Mouse (Mus musculus): ENCODE data around the gene Cldn3. TPM values are rescaled to one million over a fixed set of nuclear protein-coding genes. Genes with fewer than 3 reads are reported as not detected.

Cldn3 gene
- not detected for polyA plus RNA-seq (2014; fragmentation: Illumina TruSeq; extraction: RNeasy Lipid Tissue Mini Kit (QIAGEN cat#74804); ENCODE audit: low read depth, low replicate concordance)

GRCm38 (mm10) chr5:134985633-134986297, at the start of gene Cldn3:
TSS of gene Cldn3 (plus strand) at chr5:134986214.

DNA sequence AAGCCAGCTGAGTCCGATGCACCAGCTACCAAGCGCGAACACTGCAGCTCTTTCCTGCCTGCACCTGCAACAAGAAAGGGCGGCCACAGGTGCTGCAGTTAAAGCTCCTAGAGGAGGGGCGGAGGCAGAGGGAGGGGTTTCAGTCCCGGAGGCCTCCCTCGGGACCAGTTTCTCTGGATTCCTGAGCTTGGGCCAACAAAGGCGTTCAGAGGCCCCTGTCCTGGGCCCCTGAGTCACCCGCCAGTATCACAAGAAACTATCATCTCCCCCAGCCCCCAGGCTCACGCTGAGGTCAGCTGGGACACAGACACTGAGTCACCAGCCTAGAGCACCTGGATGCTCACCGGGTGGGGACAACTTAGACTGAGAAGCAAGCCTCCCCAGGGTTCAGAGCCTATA, 39.2 kb upstream of the Cldn3 start, which contains the start of gene Cldn4:
Cldn4 (minus strand) TSS at position 78 of the 399 bp plus-strand sequence.

DNA sequence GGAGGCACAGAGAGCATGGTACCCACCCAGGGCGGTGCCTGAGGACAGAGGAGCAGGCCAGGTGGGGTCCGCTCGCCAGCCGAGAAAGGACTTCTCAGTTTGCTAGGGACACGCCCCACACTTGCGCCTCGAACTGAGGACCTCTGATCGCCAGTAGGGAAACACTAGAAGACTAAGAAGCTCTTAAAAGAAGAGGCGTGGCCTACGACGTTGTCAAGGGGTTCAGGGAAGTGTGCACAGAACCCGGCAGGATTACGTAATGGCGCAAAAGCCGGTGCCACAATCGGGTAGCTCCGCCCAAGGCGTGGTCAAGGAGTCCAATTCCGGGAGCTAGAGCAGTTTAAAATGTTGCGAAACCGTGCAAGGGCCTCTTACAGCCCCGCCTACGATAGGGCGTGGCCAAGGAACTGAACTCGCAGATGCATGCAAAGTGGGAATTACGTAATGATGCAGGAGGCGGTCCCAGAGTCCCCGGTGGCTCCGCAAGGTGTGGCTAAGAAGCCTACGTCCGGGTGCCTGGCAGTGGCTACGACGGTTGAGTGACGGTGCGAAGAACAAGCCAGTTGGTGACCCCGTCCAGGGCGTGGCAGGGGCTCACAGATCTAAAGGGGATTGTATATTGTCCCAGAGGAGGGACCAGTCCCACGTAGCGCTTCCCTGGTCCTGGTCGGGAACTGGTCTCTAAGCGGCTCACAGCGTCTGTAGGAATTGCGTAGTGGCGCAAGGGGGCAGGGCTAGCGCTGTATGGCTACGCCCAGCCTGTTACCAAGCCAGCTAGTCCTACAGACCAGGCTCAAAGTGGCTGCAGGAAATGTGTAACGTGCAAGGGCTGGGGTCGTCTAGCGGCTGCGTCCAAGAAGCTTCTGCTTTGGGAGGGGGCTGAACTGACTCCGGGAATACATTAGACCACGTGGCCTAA, 22.9 kb downstream of the Cldn3 start, which contains the start of gene Abhd11:
Abhd11 (plus strand) TSS at position 482 of the 919 bp plus-strand sequence.

GRCm38 (mm10) chr5:135023344-135024173, 37.5 kb downstream of the Cldn3 start, which contains the start of gene Stx1a:
TSS of gene Stx1a (plus strand) at chr5:135023482.

Other genes starting within 250 kb of the Cldn3 start
- gene Eln, start 238.9 kb upstream of the Cldn3 start, polyA plus RNA-seq (2014; fragmentation: Illumina TruSeq; extraction: RNeasy Lipid Tissue Mini Kit (QIAGEN cat#74804); ENCODE audit: low read depth, low replicate concordance): 2.5 TPM
- gene Tmem270, start 79.5 kb upstream of the Cldn3 start, polyA plus RNA-seq (2014; fragmentation: Illumina TruSeq; extraction: RNeasy Lipid Tissue Mini Kit (QIAGEN cat#74804); ENCODE audit: low read depth, low replicate concordance): not detected
- not detected for gene Cldn13, start 70.7 kb upstream of the Cldn3 start, polyA plus RNA-seq (2014; fragmentation: Illumina TruSeq; extraction: RNeasy Lipid Tissue Mini Kit (QIAGEN cat#74804); ENCODE audit: low read depth, low replicate concordance)
- gene Mettl27, start 53.8 kb upstream of the Cldn3 start, polyA plus RNA-seq (2014; fragmentation: Illumina TruSeq; extraction: RNeasy Lipid Tissue Mini Kit (QIAGEN cat#74804); ENCODE audit: low read depth, low replicate concordance): 18.1 TPM
- gene Cldn4, start 39.3 kb upstream of the Cldn3 start, polyA plus RNA-seq (2014; fragmentation: Illumina TruSeq; extraction: RNeasy Lipid Tissue Mini Kit (QIAGEN cat#74804); ENCODE audit: low read depth, low replicate concordance): not detected
- 6.6 TPM for gene Abhd11, start 22.9 kb downstream of the Cldn3 start, polyA plus RNA-seq (2014; fragmentation: Illumina TruSeq; extraction: RNeasy Lipid Tissue Mini Kit (QIAGEN cat#74804); ENCODE audit: low read depth, low replicate concordance)
- 0.29 TPM for gene Stx1a, start 37.3 kb downstream of the Cldn3 start, polyA plus RNA-seq (2014; fragmentation: Illumina TruSeq; extraction: RNeasy Lipid Tissue Mini Kit (QIAGEN cat#74804); ENCODE audit: low read depth, low replicate concordance)
- gene Dnajc30, start 78.0 kb downstream of the Cldn3 start, polyA plus RNA-seq (2014; fragmentation: Illumina TruSeq; extraction: RNeasy Lipid Tissue Mini Kit (QIAGEN cat#74804); ENCODE audit: low read depth, low replicate concordance): 16.5 TPM
- 14.9 TPM for gene Bud23, start 78.7 kb downstream of the Cldn3 start, polyA plus RNA-seq (2014; fragmentation: Illumina TruSeq; extraction: RNeasy Lipid Tissue Mini Kit (QIAGEN cat#74804); ENCODE audit: low read depth, low replicate concordance)
- not detected for gene Vps37d, start 92.1 kb downstream of the Cldn3 start, polyA plus RNA-seq (2014; fragmentation: Illumina TruSeq; extraction: RNeasy Lipid Tissue Mini Kit (QIAGEN cat#74804); ENCODE audit: low read depth, low replicate concordance)
- 1.7 TPM for gene Mlxipl, start 103.7 kb downstream of the Cldn3 start, polyA plus RNA-seq (2014; fragmentation: Illumina TruSeq; extraction: RNeasy Lipid Tissue Mini Kit (QIAGEN cat#74804); ENCODE audit: low read depth, low replicate concordance)
- gene Tbl2, start 163.4 kb downstream of the Cldn3 start, polyA plus RNA-seq (2014; fragmentation: Illumina TruSeq; extraction: RNeasy Lipid Tissue Mini Kit (QIAGEN cat#74804); ENCODE audit: low read depth, low replicate concordance): 7.7 TPM
- gene Bcl7b, start 182.1 kb downstream of the Cldn3 start, polyA plus RNA-seq (2014; fragmentation: Illumina TruSeq; extraction: RNeasy Lipid Tissue Mini Kit (QIAGEN cat#74804); ENCODE audit: low read depth, low replicate concordance): 24.0 TPM
- gene Baz1b, start 201.1 kb downstream of the Cldn3 start, polyA plus RNA-seq (2014; fragmentation: Illumina TruSeq; extraction: RNeasy Lipid Tissue Mini Kit (QIAGEN cat#74804); ENCODE audit: low read depth, low replicate concordance): 71.1 TPM

Measured in adrenal gland, adult 10 weeks (tissue).